Mouse (Mus musculus) intestine, postnatal 0 days (tissue): ENCODE measurements around the gene Tmem26. TPM values are rescaled to one million over a fixed set of nuclear protein-coding genes. Genes with fewer than 3 reads are reported as not detected.

ENCODE experiments used
- ATAC-seq: fragments of 200-750 bp; cut with Nextera tagmentation; 2 replicates; pipeline ENCODE4 v1.8.0; 2017; ENCODE audit warnings: mild to moderate bottlenecking, moderate TSS enrichment, moderate library complexity
- H3K27ac ChIP-seq: fragments of 300-500 bp; sonication (generic); 2 replicates; pipeline ENCODE4 v1.5.1; 2014; ENCODE audit warnings: mild to moderate bottlenecking, low read depth, low read length, moderate library complexity
- H3K27me3 ChIP-seq: fragments of 300-500 bp; sonication (generic); replicated peaks from 2 replicates; pipeline ENCODE4 v1.6.1; 2014; ENCODE audit warnings: low read length, mixed read lengths; ENCODE audit not compliant: control insufficient read depth, insufficient read depth
- H3K36me3 ChIP-seq: fragments of 300-500 bp; sonication (generic); 2 replicates; pipeline ENCODE4 v1.6.1; 2014; ENCODE audit warnings: mild to moderate bottlenecking, moderate library complexity; ENCODE audit not compliant: control insufficient read depth, insufficient read depth
- H3K4me1 ChIP-seq: fragments of 300-500 bp; sonication (generic); replicated peaks from 2 replicates; pipeline ENCODE4 v1.6.1; 2014; ENCODE audit warnings: antibody characterized with exemption, low read length, mixed read lengths; ENCODE audit not compliant: control insufficient read depth, insufficient read depth
- H3K4me2 ChIP-seq: fragments of 300-500 bp; sonication (generic); replicated peaks from 2 replicates; pipeline ENCODE4 v1.6.1; 2014; ENCODE audit warnings: low read depth, mild to moderate bottlenecking, moderate library complexity
- H3K4me3 ChIP-seq: fragments of 300-500 bp; sonication (generic); 2 replicates; pipeline ENCODE4 v1.5.1; 2014; ENCODE audit warnings: low read depth, low read length
- H3K9ac ChIP-seq: fragments of 300-500 bp; sonication (generic); 2 replicates; pipeline ENCODE4 v1.6.1; 2014; ENCODE audit warnings: mild to moderate bottlenecking, low read depth, low read length
- H3K9me3 ChIP-seq: fragments of 300-500 bp; sonication (generic); 2 replicates; pipeline ENCODE4 v1.6.1; 2016; ENCODE audit warnings: mixed run types; ENCODE audit not compliant: control insufficient read depth
- CTCF ChIP-seq: sonication (generic); IDR thresholded peaks from 2 replicates; pipeline ENCODE4 v1.5.1; 2016; ENCODE audit warnings: low read depth, mild to moderate bottlenecking, control low read depth, antibody characterized with exemption, moderate library complexity
- WGBS: fragments of 180-500 bp; shearing (Covaris S2); extraction: QIAGEN DNeasy Blood & Tissue Kit; methylation state at CpG from one replicate; pipeline ENCODE4 v1.1.7; 2014; 5-methylcytosine and 5-hydroxymethylcytosine counted together
- polyA plus RNA-seq: library from polyadenylated mRNA; unstranded; fragments of >200 nt; fragmentation: Nextera tagmentation; extraction: Ambion mirVana; gene quantifications from 2 replicates; pipeline ENCODE4 v1.2.1, GENCODE M21; 2015

The Tmem26 gene
- polyA plus RNA-seq, 1 experiment from 2014 or later, result 4.6 TPM

DNA sequence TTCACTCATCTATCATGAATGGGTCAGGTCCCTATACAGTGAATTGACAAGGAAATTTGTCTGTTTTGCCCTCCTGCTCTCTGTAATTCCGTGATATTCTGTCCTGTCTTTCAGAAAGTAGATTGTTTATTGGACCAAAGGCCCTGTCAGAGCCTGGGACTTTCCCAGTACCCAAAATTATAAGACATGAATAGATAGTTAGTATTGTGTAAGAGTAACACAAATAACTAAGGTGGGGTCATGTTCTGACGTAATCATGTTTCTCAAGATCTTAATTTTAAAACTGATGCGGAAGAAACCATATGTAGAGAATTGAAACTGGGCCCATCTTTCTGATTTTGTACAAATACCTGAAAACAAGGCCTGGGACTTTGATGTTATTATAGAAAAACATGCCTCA, 8.1 kb upstream of the Tmem26 start:
- no peaks in the 10 kb centered on the region for H3K9me3 ChIP-seq
- TF ChIP-seq CTCF, result no peak
- 95% methylated on average over 3 of the region's 3 CpGs for WGBS
- no peak overlapping the region for H3K9ac ChIP-seq
- no peak overlapping the region for H3K4me2 ChIP-seq
- H3K27ac ChIP-seq, result no peak overlapping the region
- no peaks in the 10 kb centered on the region for H3K27me3 ChIP-seq
- no peak for ATAC-seq
- H3K36me3 ChIP-seq, result no peaks in the 10 kb centered on the region
- no peak overlapping the region for H3K4me3 ChIP-seq
- no peaks in the 10 kb centered on the region for H3K4me1 ChIP-seq

- Histone ChIP-seq H3K36me3 (no peaks in the 10 kb centered on the region), H3K27me3 (no peaks in the 10 kb centered on the region), H3K9me3 (no peaks in the 10 kb centered on the region), H3K4me3 (no peak overlapping the region), H3K27ac (no peak overlapping the region), H3K4me1 (no peaks in the 10 kb centered on the region), H3K4me2 (no peak overlapping the region), H3K9ac (no peak overlapping the region)
- ATAC-seq, result no peak
- no peak for TF ChIP-seq CTCF
- WGBS, result 75% methylated on average over 3 of the region's 3 CpGs
Observed at GRCm38 (mm10) chr10:68718375-68718774, 5.1 kb upstream of the Tmem26 start.

GRCm38 (mm10) chr10:68720887-68721400, 2.5 kb upstream of the Tmem26 start:
- Histone ChIP-seq H3K27me3 (no peaks in the 10 kb centered on the region), H3K4me2 (no peak overlapping the region), H3K9me3 (no peaks in the 10 kb centered on the region), H3K27ac (no peak overlapping the region), H3K36me3 (no peaks in the 10 kb centered on the region), H3K4me1 (0 out of 2 replicates have a peak, but pooled peaks cover 3% of the 10 kb centered on the region), H3K4me3 (no peak overlapping the region), H3K9ac (no peak overlapping the region)
- ATAC-seq, result no peak
- no peak for TF ChIP-seq CTCF
- 53% methylated on average over 5 of the region's 5 CpGs for WGBS

DNA sequence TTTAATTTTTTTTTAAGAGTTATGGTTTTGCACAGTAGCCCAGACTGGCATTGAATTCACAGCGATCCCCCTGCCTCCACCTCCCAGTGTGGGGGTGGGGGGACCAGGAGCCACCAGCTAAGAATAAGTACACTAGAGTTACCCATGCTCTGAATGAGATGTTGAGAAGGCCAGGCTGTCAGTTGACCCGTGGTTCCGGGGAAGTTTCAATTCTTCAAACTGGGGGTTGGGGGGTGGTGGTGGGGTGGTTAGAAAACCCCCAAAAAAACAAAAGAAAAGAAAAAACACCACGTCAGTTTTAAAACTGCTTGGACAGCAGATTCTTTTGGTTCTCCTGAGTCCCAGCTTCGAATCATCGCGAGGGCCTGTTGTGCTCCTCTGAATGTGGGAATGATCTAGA, 431 bp upstream of the Tmem26 start:
- no peak for TF ChIP-seq CTCF
- 65% methylated on average over 7 of the region's 7 CpGs for WGBS
- ATAC-seq, result no peak
- Histone ChIP-seq H3K4me1 (0 out of 2 replicates have a peak, but pooled peaks cover 3% of the 10 kb centered on the region), H3K9ac (no peak overlapping the region), H3K4me2 (no peak overlapping the region), H3K27me3 (no peaks in the 10 kb centered on the region), H3K9me3 (no peaks in the 10 kb centered on the region), H3K27ac (no peak overlapping the region), H3K4me3 (no peak overlapping the region), H3K36me3 (no peaks in the 10 kb centered on the region)

DNA sequence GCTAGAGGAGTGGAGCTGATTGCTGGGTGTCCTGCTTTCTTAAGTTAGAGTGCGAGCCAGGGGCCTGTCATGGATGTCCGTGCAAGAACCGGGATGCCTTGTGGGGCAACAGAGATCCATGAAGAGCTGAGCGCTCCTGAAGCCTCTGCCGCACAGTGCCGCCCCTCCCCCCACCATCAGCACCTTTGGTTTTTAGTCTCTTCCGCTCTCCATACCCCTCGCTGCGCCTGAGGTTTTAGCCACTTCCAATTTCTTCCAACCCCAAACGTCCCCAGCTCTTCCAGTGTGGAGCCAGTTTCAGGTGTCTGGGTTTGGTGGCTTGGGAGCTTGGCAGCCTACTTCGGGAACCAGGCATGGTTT, 895 bp downstream of the Tmem26 start:
- no peak overlapping the region for H3K27ac ChIP-seq
- TF ChIP-seq CTCF, result no peak
- 0 out of 2 replicates have a peak overlapping the region, but pooled peaks have one; percentile 34 for H3K9ac ChIP-seq
- peak overlapping the region; percentile 50 for H3K4me3 ChIP-seq
- peak overlapping the region; percentile 81 for H3K4me2 ChIP-seq
- 0 out of 2 replicates have a peak, but pooled peaks cover 3% of the 10 kb centered on the region for H3K4me1 ChIP-seq
- WGBS, result 1% methylated on average over 11 of the region's 11 CpGs
- no peaks in the 10 kb centered on the region for H3K27me3 ChIP-seq
- H3K9me3 ChIP-seq, result no peaks in the 10 kb centered on the region
- ATAC-seq, result no peak
- H3K36me3 ChIP-seq, result no peaks in the 10 kb centered on the region

DNA sequence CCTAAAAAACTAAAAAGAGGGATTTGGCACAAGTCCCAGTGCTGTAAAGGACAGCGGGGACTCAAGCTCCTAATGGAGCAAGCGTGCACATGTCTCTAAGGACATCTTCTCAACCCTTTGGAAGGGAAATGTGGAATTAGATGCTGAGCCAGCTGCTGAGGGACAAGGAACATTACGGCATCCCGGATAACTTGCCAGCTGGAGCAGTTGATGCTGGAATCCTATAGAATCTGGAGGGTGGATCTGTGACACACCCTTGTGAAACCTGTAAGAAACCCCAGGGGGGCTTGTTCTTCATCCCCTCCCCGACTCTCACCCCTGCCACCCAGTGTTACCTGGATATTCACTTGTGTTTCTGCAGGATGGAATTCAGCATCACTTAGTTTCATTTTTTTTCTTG, 4.0 kb downstream of the Tmem26 start:
- no peak overlapping the region for H3K4me3 ChIP-seq
- H3K27ac ChIP-seq, result no peak overlapping the region
- 0 out of 2 replicates have a peak, but pooled peaks cover 3% of the 10 kb centered on the region for H3K4me1 ChIP-seq
- no peak overlapping the region for H3K4me2 ChIP-seq
- ATAC-seq, result no peak
- no peak for TF ChIP-seq CTCF
- no peak overlapping the region for H3K9ac ChIP-seq
- no peaks in the 10 kb centered on the region for H3K36me3 ChIP-seq
- no peaks in the 10 kb centered on the region for H3K27me3 ChIP-seq
- 76% methylated on average over 5 of the region's 5 CpGs for WGBS
- H3K9me3 ChIP-seq, result no peaks in the 10 kb centered on the region

GRCm38 (mm10) chr10:68735621-68736020, 12.2 kb downstream of the Tmem26 start:
- Histone ChIP-seq H3K4me1 (no peaks in the 10 kb centered on the region), H3K4me2 (no peak overlapping the region), H3K36me3 (no peaks in the 10 kb centered on the region), H3K9ac (no peak overlapping the region), H3K27me3 (no peaks in the 10 kb centered on the region), H3K27ac (no peak overlapping the region), H3K9me3 (no peaks in the 10 kb centered on the region), H3K4me3 (no peak overlapping the region)
- WGBS, result 86% methylated on average over 3 of the region's 3 CpGs
- ATAC-seq, result no peak
- no peak for TF ChIP-seq CTCF
